Mouse (Mus musculus) neutrophil, adult 5-6 weeks (primary cell): Measurements from ENCODE around the gene Dgkg. TPM values are rescaled to one million over a fixed set of nuclear protein-coding genes. Genes with fewer than 3 reads are reported as not detected.

Source experiments
- ATAC-seq: fragments of 151-379, 151-347 bp; 2 replicates; pipeline ENCODE4 v1.8.0; 2017; ENCODE audit warnings: mild to moderate bottlenecking, moderate TSS enrichment; ENCODE audit not compliant: insufficient number of reproducible peaks, poor library complexity, low FRiP score, severe bottlenecking; ENCODE audit errors: extremely low read depth
- total RNA-seq: library from RNA; stranded (forward); fragments of 200-1000 nt; gene quantifications from 2 replicates; pipeline ENCODE4 v1.2.3, GENCODE M21; 2017

The Dgkg gene
- total RNA-seq, 1 experiment from 2014 or later, result 15.5 TPM

DNA sequence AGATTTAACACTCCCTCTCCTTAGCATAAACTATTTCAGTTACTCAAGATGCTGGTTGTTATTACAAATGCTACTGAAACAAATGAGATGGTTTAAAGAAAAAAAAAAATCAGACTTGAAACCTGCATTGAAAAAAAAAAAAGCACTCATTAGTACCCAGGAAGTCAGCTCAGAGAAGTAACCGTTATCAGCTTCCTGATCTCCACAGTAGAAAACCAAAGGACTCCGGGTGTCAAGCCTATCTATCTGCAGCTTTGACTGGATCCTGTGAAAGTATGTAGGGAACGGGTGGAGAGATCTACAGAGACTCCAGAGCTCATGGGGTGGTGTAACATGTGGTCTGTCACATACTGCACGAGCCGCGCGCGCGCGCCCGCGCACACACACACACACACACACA, 225.2 kb downstream of the Dgkg start:
- ATAC-seq, result no peak

DNA sequence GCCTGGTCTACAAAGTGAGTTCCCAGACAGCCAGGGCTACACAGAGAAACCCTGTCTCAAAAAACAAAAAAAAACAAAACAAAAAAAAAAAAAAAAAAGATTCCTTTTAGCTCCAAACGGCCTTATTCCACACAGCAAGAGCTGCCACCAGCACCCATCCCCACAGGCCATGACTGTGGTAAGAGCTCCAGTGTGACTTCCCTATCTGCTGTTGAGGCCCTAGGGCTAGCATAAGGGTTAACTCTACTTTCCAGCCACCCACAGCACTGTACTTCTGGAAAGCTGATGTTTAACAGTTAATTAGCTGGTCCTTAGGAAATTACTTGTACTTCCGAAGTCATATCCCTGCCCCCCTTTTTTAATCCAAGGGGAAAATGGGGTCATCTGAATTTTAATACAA, 225.7 kb downstream of the Dgkg start:
- ATAC-seq, result no peak

DNA sequence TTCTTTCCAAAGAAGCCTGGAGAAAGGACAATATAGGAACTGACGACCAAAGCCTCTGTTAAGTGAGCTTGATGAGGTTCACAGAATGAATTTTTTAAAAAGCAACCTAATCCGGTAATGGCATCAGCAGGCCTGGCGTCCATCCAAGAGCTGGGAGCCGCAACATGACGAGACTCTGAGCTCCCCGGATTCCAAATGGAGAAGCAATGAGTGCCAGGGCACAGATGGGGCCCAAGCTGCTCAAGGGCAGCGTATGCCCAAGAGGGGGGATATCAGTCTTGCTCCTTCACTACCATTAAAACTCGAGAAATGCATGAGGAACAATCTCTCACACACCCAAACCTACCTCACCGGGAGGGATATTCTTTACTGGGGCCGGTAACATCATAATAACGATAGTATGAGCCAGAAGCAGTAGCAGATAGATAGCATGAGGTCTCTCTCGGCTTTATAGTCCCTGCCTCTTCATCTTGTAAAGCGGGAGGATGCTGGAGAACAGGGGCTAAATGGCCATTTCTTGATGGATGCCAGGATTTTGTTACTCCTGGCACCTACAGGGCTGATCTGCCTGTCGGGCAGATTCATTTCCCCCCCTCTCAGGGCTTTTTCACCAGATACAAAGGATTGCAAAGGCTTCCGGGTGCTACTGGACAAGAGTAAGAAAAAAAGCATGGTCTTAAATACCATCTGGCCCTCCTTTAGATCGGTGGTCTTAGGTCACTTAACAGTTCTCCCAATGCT, 226.6 kb downstream of the Dgkg start:
- ATAC-seq, result no peak

DNA sequence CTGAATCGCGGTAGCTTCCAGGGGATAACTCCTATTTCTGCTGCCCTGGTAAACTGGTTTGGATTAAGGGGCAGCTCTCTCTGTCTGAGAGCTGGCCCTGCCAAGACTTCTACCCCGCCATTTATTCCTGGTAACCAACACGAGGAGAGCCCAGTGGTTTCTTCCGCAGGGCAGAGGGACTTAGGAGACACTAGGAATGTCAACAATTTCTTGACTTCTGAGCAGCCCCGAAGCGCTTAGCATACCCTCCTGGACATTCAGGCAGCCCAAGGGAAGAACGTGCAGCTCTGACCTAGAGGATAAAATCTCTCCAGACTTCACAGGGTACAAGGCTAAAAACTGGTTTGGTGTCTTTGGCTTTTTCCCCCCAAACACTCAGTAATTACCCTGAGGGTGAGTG, 227.6 kb downstream of the Dgkg start:
- ATAC-seq, result no peak

DNA sequence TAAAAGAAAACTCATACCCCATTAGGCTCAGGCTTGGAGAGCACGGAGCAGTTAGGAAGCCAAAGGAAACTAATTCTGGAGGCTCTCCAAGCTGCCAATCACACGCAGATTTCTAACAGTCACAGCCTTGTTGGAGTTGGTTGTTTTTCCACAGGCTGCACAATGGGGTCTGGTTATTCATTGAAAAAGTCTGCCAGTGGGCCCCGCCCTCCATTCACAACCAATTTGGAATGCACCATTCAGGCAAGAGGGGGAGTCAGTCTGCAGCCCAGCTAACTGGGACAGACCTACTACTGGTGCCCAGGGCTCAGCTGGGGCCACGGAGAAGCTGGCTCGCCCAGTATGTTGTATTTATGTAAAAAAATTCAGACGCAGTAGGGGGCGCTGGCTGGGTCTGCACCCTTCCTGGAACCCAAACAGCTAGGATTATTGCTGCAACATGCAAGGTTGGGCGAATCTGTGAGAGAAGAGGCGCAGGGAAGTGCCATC, 228.1 kb downstream of the Dgkg start:
- ATAC-seq, result no peak

- ATAC-seq, result no peak
Observed at GRCm38 (mm10) chr16:22426866-22427265, 230.2 kb downstream of the Dgkg start.

DNA sequence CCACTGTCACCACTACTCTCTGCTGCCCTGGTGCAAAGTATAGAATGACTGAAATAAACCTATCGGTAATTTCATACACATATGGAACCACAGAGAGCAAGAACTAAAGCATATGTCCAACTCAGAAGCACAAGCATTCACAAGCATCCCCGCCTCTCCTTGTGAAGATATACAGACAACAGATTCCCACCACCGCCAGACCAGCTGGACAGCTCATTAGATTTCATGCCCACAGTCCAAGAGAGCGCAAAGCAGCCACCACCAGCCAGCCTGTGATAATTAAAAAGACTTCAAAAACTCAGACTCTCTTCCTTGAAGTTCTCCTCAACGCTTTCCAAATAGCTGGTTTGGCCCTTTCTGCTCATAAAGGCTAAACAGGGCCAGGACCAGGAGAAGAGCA, 234.8 kb downstream of the Dgkg start:
- no peak for ATAC-seq

Other genes starting within 250 kb of the Dgkg start
- 1.8 and 2.8 TPM in 2 replicates for gene Etv5, start 217.5 kb downstream of the Dgkg start, total RNA-seq
- not detected in 2 replicates for gene Crygs, start 154.4 kb upstream of the Dgkg start, total RNA-seq
- gene Tbccd1, start 200.4 kb upstream of the Dgkg start, total RNA-seq, result 19.2 and 22.8 TPM in 2 replicates
- gene Dnajb11, start 200.6 kb upstream of the Dgkg start, total RNA-seq, result 98.7 and 103 TPM in 2 replicates
- not detected in 2 replicates for gene Ahsg, start 234.1 kb upstream of the Dgkg start, total RNA-seq